Mouse (Mus musculus): ENCODE measurements at regions not wholly inside any gene's neighbourhood (a gene's known extent, or its start where the extent isn't known, plus 50 kb on each side); places are given as distances from the start of the nearest gene placed in this dataset.
"Not testable (repeated sequence)": the region's sequence is repeated elsewhere in the genome, so short reads cannot be mapped to it uniquely, and the experiment has no call there.

DNA sequence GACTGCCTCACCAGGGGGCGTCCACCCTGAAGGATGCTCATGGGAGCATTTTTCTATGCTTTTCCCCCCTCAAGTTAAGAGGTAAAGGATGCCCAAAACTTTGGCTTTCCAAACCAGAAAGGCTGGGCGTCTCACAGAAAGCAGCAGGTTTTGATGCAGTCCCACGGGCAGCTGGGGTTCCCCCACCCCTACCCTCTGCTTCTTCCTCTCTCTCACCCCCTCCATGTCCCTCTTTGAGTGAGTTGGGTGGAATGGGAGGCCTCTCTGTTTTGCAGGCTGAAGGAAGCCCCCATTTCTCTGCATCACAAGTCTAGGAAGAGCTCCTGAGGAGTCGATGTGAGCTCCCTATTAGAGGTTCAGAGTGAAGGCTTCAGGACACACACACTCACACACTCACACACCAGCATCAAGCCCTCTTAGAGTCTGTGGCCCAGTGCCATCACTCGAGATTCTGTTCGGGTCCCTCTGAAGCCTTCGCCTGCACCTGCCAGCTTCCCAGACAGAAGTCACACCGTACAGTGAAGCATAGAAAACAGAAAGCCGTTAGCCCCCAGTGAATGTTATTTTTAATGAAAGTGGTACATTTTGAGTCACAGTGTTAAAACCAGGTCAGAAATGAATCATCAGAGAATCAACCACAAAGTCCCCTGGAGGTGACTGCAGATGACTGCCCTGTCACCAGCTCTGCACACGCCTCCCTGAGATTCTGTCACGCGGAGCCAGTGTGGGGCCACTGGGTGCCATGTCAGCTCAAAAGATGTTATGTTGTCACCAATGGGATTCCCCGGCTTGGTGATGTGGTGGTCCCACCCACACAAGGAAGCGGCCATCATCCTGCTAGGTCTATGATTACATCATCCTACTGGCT lies 78.3 kb downstream of the Tomm20 start:
- Histone ChIP-seq H3K27me3 (ENCODE audit: control insufficient read depth in 1 of 2, insufficient read depth in 2 of 2, low read length in 2 of 2) (no peaks in the 10 kb centered on the region), H3K9ac (ENCODE audit: control insufficient read depth, low read depth, low read length, poor library complexity, severe bottlenecking) (no peak overlapping the region), H3K4me3 (ENCODE audit: control insufficient read depth in 1 of 2, insufficient read depth in 1 of 2, low read depth in 2 of 2, low read length in 2 of 2) (no peak overlapping the region), H3K36me3 (ENCODE audit: control insufficient read depth in 1 of 2, insufficient read depth in 2 of 2, low read length in 2 of 2) (no peaks in the 10 kb centered on the region), H3K27ac (ENCODE audit: control insufficient read depth, low read depth, low read length) (no peak overlapping the region), H3K4me1 (ENCODE audit: control insufficient read depth in 1 of 2, insufficient read depth in 2 of 2, low read length in 2 of 2) (peaks cover 0 to 9% of the 10 kb centered on the region in 2 experiments; a peak in 1 of 4 replicates), H3K9me3 (replicated peaks; ENCODE audit: insufficient read depth, low read length) (no peaks in the 10 kb centered on the region), H3K79me2 (ENCODE audit: control insufficient read depth, insufficient read depth, low read length, poor library complexity) (no peaks in the 10 kb centered on the region)
- TF ChIP-seq SMC3 (IDR thresholded peaks at IDR 0.05; ENCODE audit: low read depth, low read length): no peak; the same call in 1 of the 2 replicates
- no peak for TF ChIP-seq MAZ (IDR thresholded peaks at IDR 0.05; ENCODE audit: low read depth, low read length)
- TF ChIP-seq MYB (IDR thresholded peaks at IDR 0.05; ENCODE audit: low read depth, low read length): no peak
- DNase-seq (ENCODE audit: low read depth, low spot score): no peak

DNA sequence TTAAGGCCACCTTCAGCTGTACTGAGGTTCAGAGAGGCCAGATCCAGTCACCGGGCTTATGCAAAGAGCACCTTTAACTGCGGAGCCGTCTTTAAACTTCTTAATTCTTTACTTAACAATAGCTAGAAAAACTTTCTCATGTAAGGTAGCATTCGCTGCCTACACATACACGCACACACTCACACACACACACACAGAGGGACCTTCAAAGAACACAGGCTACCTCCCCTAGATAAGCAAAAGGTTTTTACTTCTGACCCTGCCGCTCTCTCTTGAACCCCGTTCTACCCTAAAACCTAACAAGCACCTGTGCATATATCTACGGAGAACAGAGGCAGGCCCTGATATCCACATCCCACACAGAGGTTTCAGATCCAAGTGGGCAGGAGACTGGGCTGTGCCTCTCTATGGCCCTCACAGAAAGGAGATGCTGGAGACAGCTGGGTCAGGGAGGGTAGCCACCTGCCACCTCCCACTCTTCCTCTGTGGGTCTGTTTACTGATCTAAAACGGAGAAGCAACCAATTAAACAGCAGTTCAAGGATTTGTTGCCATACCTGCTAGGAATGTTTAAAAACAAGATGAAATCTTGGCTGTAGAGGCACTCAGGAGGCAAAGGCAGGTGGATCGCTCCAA lies 81.2 kb downstream of the Tomm20 start:
- no peak for DNase-seq (ENCODE audit: low read depth, low spot score)
- H3K27ac ChIP-seq (ENCODE audit: control insufficient read depth, low read depth, low read length): no peak overlapping the region
- H3K79me2 ChIP-seq (ENCODE audit: control insufficient read depth, insufficient read depth, low read length, poor library complexity): no peaks in the 10 kb centered on the region
- H3K4me3 ChIP-seq (ENCODE audit: control insufficient read depth in 1 of 2, insufficient read depth in 1 of 2, low read depth in 2 of 2, low read length in 2 of 2): no peak overlapping the region
- H3K9me3 ChIP-seq (replicated peaks; ENCODE audit: insufficient read depth, low read length): no peaks in the 10 kb centered on the region
- no peak overlapping the region for H3K9ac ChIP-seq (ENCODE audit: control insufficient read depth, low read depth, low read length, poor library complexity, severe bottlenecking)
- H3K36me3 ChIP-seq (ENCODE audit: control insufficient read depth in 1 of 2, insufficient read depth in 2 of 2, low read length in 2 of 2): peaks cover 0 to 12% of the 10 kb centered on the region in 2 experiments; a peak in 2 of 4 replicates
- peaks cover 5 to 28% of the 10 kb centered on the region in 2 experiments; a peak in 3 of 4 replicates for H3K4me1 ChIP-seq (ENCODE audit: control insufficient read depth in 1 of 2, insufficient read depth in 2 of 2, low read length in 2 of 2)
- no peak for TF ChIP-seq SIN3A (IDR thresholded peaks at IDR 0.05; ENCODE audit: low read length)
- no peak for TF ChIP-seq EP300 (IDR thresholded peaks at IDR 0.05; ENCODE audit: low read depth in 1 of 2, low read length in 2 of 2)
- no peak for TF ChIP-seq RAD21 (IDR thresholded peaks at IDR 0.05; ENCODE audit: low read depth, low read length)
- TF ChIP-seq HCFC1 (IDR thresholded peaks at IDR 0.05; ENCODE audit: low read depth, low read length): no peak
- no peaks in the 10 kb centered on the region for H3K27me3 ChIP-seq (ENCODE audit: control insufficient read depth in 1 of 2, insufficient read depth in 2 of 2, low read length in 2 of 2)

DNA sequence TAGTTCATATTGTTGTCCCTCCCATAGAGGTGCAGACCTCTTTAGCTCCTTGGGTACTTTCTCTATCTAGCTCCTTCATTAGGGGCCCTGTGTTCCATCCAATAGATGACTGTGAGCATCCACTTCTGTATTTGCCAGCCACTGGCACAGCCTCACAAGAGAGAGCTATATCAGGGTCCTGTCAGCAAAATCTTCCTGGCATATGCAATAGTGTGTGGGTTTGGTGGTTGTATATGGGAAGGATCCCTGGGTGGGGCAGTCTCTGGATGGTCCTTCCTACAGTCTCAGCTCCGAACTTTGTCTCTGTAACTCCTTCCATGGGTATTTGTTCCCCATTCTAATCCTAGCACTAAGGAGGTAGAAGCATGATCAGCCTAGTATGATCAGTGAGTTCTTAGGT lies 82.0 kb downstream of the Tomm20 start:
- DNase-seq (ENCODE audit: low read depth, low spot score); H3K27ac ChIP-seq (ENCODE audit: control insufficient read depth, low read depth, low read length): not testable (repeated sequence)
- peaks cover 5 to 27% of the 10 kb centered on the region in 2 experiments; a peak in 3 of 4 replicates for H3K4me1 ChIP-seq (ENCODE audit: control insufficient read depth in 1 of 2, insufficient read depth in 2 of 2, low read length in 2 of 2)

More for the DNA sequence above, 82.0 kb downstream of the Tomm20 start:
- not testable (repeated sequence) for H3K79me2 ChIP-seq (ENCODE audit: control insufficient read depth, insufficient read depth, low read length, poor library complexity); H3K9me3 ChIP-seq (replicated peaks; ENCODE audit: insufficient read depth, low read length); H3K9ac ChIP-seq (ENCODE audit: control insufficient read depth, low read depth, low read length, poor library complexity, severe bottlenecking); H3K27me3 ChIP-seq (ENCODE audit: control insufficient read depth in 1 of 2, insufficient read depth in 2 of 2, low read length in 2 of 2); H3K4me3 ChIP-seq (ENCODE audit: control insufficient read depth in 1 of 2, insufficient read depth in 1 of 2, low read depth in 2 of 2, low read length in 2 of 2)
- H3K36me3 ChIP-seq (ENCODE audit: control insufficient read depth in 1 of 2, insufficient read depth in 2 of 2, low read length in 2 of 2): peaks cover 0 to 12% of the 10 kb centered on the region in 2 experiments; a peak in 2 of 4 replicates
